Mouse (Mus musculus) hematopoietic stem cell, adult 5-6 weeks (primary cell): ENCODE measurements around the gene Thsd4. TPM values are rescaled to one million over a fixed set of nuclear protein-coding genes. Genes with fewer than 3 reads are reported as not detected.

Source experiments
- ATAC-seq, 2 experiments: fragments of 125-278 bp in 1 of 2; replicated peaks in 1 of 2; 2 replicates each; pipeline ENCODE4 v1.8.0; 2016 to 2017; ENCODE audit warnings: inconsistent platforms in 2 of 2, mild to moderate bottlenecking in 2 of 2, moderate number of reproducible peaks in 2 of 2, low read depth in 1 of 2, moderate TSS enrichment in 1 of 2; ENCODE audit not compliant: low FRiP score in 2 of 2, poor library complexity in 2 of 2, severe bottlenecking in 2 of 2, insufficient read depth in 1 of 2, low TSS enrichment in 1 of 2
- total RNA-seq: library from RNA; stranded (forward); fragments of 172-1452, 232-1000 nt; gene quantifications from 2 replicates; pipeline ENCODE4 v1.2.3, GENCODE M21; 2017

The Thsd4 gene
- total RNA-seq, 1 experiment from 2014 or later = 1.0 TPM

DNA sequence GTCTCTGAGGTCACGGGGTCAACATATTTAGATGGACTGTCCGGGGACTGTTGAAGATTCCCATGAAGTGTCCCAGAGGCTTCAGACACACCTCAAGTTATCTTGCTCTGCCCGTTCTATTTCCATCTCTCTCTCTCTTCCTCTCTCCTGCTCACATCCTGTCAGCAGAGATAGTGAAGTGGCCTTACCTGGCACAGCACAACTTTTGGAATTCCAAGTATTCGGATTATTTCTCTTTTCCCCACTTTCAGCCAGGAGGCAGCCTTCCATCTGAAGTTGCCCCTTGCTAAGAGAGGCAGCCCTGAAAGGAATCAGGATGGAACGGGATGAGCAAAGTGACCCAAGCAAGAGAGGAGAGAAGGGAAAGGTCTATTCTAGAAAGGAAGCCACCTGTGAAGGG, 4.3 kb upstream of the Thsd4 start:
- no peak for ATAC-seq

DNA sequence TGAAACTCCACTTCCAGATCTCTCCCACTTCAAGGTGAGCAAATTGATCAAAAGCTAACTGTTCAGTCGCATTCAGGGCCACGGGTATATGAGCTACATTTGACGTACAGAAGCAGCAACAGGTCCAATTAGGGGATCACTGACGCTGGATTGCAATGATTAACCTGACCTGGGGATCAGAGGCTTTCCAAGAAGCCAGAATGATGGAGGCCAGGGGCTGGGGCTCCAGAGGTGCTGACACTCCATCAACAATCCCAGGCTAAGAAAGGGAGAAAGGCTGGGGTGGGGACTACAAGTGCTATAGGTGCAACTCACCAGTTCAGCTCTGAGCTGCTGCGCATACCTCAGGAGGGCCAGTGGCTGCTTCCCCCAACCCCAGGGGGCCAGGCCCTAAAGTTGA, 703 bp downstream of the Thsd4 start:
- no peak for ATAC-seq

DNA sequence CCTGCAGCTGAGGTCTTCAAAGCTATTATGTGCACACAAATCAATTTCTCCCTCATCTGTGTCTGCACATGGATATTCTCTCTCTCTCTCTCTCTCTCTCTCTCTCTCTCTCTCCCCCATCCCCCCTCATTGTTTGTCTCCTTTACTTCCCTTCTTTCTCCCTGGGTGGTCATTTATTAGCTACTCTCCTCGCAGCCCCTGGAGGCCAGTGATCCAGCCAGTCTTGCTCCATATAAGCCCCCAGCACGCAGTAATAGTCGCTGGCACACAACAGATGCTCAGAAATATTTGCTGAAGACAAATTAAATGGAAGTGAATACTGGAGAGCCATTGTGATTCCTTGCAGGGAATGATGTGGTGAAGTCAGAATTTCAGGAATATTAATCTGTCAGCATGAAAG, 2.2 kb downstream of the Thsd4 start:
- ATAC-seq = no peak

DNA sequence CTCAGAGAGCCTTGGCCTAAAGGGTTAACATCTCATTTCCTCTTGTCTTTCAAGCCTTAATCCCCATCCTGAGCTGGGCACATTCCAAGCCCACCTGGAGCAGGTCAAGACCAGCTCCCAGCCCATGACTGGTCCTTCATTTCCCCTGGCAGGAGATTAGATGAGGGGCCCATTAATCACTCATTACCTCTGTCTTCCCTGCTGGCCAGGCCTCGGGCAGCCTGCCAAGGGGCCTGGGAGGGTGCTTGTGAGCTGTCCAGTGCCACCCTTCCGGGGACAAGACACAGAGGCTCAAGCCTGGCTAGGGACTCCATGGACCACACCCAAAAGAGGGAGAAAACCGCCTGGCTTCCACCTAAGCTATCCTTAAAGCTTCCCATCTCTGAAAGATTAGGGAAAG, 3.6 kb downstream of the Thsd4 start:
- ATAC-seq = no peak

DNA sequence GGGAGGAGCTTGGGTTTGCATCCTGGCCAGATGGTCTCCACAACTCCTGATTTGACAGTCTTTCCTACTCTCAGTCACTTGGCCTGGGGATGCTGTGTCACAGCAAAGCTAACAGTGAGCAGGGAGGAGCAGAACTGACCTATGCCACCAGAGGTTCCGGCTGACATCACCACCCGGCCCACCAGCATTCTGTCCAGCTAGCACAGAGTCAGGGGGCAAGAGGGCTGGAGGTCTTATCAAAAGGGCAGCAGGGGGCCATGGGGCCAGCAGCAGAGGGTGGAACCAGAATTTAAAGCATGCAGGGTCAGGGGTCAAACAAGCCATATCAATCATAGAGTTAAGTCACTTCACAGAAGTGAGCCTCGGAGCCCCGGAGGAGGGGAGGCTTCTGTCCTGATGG, 4.7 kb downstream of the Thsd4 start:
- no peak for ATAC-seq

DNA sequence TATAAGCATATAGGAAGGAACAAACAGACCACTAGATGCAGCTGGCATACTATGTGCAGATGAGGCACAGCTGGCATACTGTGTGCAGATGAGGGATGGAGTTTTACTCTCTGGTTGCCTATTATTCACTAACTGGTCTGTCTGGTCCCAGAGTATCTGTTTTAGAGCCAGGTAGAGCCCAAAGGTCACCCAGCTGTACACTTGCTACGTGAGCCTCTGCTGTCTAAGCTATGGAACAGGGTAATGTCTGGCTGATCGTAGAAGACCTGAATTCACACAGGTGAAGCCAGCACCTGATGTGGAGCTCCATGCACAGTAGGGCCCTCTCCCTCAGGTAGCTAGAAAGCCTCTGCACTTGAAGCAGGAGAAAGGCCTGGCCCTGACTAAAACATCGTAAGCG, 5.5 kb downstream of the Thsd4 start:
- ATAC-seq = no peak

DNA sequence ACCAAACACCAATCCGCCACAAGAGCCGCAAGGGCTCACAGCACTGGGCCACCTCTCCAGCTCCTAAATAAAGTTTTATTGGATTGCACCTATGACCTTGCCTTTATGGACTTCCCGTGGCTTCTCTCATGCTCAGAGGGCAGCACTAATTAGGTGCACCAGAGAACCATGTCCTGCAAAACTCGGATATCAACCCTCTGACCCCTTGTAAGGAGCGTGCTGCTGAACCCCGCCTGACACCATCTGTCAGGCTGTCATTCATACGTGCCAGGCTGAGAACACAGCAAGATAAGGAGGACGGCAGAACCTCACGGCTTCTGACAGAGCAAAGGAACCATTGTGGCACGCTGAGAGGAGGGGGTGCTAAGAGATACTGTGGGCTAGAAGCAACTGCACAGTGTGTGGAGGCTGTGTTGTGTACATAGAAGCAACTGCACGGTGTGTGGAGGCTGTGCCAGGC, 8.5 kb downstream of the Thsd4 start:
- ATAC-seq = no peak

DNA sequence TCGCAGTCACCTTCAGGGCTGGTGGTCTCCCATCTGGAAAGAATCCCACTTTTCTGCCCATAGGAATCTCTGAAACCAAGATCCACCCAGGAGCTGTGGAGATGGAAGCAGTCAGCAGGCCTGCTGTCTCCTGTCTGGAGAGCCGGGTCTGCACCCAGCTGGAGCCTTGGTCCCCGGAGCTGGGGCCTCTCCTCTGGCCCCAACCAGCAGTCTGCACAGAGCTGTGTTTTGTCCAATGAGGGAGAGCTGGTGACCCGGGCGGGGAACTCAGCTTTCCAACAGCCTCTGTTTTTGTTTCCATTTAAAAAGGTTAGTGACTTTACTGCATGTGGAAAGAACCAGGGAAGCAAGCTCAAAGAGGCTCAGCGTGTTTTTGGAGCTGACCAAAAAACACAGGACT, 11.0 kb downstream of the Thsd4 start:
- ATAC-seq = no peak

DNA sequence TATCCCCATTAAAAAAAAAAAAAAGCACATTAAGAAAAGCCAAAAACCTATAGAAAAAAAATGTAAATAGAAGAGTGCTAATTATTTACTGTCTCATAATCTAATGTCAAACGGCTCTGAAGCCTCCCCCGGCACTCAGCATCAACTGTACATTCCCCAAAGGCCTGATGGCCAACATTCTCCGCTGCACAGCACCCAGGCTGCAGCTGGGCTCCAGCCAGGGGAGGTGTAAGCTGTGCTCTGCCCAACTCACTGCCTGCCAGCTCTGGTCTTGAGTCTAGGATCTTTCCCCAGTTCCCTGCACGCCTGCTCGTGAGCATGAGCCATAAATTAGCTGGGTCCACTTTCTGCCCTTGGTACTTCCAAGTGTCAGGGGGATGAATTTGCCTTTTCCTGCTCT, 15.7 kb downstream of the Thsd4 start:
- ATAC-seq = no peak

DNA sequence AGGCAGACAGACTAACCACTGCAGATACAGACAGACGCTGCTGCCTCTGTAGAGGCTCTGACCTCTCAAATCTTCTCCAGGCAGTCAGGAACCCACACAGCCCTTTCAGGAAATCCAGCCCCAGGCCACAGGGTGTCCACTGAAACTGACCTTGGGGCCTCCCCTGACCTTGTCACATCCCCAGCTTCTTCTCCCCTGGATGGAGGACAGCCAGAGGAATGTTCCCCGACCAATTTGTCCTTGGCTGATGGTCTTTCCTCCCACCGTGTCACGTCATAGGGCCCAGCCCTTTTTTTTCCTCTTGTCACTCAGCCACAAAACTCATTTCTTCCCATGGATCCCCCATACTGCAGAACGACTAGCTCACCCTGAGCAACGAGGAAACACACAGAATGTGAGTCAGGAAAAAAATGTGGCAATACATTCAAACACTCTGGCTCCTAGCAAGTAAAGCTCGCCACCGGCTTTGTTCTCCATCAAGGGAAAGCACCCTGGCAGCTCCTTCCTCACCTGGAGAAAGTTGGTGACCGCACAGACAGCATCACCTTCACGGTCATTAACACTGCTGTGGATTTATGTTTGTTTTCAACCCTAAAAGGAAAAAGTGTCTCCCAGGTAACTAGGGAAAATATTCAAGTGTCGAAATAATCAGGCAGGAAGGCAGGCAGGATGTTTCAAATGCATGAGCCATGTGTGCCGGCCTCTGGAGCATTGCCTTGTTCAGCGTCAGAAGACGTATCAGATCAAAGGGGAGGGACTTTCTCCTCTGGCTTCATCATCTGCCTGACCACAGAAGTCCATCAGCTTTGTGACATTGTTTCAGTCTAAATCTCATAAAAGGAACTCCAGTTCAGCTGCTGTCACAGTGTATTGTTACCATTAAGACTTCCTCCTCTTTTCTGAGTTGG, 17.2 kb downstream of the Thsd4 start:
- ATAC-seq = no peak; a peak in 1 of 4 replicates

DNA sequence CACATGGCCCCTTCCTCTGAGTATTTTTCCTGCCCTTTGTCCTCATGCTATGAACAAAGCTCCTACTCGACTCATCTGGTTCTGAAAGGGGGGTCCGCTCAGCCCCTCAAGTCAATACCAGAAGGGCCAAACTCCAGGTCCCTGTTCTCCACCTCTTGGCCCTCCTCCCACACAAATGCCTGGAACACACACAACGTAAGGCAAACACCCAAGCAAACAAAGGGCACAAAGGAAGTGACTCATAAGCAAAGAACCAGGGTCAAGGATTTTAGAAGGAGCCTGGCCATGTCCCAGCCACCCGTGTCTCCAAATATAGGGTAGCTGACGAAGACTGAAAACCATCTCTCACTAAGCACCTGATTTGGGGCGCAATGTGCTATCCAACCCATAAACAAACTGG, 19.6 kb downstream of the Thsd4 start:
- no peak for ATAC-seq

DNA sequence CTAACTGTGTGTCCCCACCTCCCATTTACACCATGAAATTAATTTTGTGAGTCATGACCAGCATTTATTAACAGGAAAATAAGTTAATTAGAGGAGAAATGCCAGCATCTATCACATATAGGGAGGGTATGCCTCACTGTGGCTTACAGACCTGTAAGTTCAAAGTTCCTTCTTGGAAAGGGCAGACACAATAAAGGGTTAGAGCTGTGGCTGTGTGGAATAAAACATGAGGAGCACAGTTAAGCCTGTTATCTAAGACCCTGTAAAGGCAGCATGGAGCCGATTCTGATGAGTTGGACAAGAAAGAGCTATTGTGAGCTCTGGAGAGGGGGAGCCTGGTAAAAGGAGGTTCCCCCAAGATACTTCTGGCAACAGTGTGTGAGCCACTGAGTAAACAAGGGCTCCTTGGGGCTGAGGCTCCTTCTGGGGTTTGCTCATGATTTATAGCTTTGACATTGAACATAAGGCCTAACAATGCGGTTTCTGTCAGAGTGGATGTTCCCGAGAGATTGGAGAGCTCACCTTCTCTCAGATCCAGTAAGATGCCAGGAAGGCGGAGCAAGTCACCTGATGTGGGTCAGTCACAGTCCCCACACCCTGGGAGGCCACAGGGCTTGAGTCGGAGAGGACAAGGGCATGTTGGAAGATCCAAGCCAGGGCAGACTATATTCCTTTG, 20.2 kb downstream of the Thsd4 start:
- no peak for ATAC-seq

DNA sequence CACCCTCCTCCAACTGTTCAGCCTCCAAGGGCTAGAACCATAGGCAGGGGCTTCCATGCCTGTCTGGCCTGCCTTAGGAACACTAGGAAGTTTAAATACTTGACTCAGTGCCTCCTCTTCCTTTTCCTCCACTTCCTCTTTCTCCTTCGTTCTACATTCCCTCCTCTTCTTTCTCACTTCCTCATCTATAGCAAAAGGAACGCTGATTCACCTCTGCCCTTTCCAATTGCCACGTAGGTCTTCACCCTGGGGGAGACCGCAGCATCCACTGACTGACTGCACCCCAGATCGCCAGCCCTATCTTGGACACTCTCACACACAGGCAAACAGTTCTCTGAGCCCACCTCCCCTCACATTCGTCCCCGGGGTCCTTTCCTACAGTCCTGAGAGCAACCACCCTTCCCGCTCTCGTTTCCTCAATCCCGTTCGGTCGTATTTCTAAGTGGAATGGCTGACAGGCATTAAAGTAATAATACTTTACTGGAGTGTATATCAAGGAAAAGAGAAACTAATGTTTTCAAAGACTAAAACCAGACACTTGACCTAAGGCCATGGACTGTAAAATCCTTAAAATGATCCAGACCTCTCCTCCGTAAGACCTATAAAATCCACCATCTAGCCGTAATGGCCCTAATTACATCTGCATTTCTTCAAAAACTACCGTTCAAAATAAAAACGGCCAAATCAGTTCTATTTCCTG, 29.4 kb downstream of the Thsd4 start:
- peak in 1 of 2 experiments; percentile 56; a peak in 2 of 4 replicates for ATAC-seq

DNA sequence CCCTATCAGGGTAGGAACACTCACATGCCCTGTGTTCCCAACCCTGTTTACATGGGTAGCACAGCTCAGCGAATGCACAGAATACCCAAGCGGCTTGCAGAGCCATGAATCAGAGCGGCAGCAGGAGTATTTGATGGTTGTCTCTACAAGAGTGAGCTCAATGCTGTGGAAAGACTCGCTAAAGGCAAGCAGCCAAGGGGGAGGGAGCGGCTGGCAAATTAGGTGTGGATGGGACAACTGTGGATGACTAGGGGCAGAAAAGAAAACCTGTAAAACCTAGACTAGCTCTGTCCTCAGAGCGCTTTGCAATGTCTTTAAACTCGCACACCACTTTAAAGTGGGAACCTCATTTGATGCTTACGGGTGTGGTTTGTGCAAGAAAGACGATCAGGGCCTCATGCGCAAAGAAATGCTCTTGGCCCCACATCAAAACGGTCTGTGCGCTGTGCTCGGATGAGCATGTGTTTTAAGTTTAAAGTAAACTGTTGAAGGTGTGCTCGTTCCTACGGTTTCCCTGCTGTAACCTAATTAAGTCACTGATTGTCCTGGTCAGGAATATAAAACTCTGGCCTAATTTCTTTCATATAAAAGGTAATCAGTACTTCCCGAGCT, 30.3 kb downstream of the Thsd4 start:
- ATAC-seq = no peak

DNA sequence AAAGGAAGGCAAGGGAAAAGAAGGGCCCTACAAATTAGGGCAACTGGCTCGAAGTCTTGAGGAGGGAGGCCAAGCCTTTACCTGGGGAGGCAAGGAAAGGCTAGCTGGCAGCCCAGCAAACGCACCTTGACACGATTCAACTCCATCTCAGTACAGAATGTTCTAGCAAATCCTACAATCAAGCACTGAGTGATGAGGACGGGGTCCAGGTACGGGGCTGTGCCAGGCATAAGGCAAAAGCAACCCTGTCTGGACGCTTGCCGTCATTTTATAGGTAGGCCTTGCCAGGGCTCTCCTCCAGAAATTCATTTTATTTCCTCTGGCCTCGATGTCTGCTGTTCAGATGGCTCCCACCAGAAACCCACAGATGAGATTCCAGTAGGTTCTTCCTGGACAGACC, 30.8 kb downstream of the Thsd4 start:
- ATAC-seq = no peak

DNA sequence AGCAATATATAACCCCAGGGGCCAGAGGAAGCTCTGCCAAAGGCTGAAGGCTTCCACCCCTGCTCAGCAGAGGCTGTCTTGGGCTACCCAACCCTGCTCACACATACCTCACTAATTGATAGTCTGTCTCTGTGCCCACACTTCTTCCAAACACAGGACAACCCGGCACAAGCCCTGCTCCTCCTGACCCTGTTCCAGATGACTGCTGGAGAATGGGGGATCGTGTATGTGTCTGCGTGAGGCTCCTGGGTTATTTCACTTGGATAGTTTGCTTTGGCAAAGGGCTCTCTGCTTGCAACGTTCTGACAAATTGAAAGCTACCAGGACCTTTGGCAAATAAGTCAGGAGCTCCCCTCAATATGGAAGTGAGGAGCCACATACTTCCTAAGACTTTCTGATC, 33.0 kb downstream of the Thsd4 start:
- no peak for ATAC-seq

DNA sequence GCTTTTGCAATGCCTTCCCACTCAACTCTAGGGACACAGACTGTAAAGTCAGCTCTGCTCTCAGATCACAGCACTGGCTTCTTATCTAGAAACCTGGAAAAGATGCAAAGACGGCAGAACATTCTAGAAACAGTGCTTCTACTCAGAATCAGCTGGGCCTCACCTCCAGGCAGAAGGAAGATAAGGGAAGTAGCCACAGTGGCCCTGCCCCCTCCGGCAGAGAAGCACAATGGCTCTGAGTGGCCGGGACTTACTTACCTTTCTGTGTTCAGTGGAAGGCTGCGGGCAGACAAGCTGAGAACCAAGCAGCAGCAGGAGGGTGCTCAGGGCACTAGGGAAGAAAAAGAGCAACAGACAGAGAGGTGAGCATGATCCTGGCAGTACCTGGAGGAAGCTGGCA, 39.7 kb downstream of the Thsd4 start:
- peak in 1 of 2 experiments; percentile 32; a peak in 2 of 4 replicates for ATAC-seq

DNA sequence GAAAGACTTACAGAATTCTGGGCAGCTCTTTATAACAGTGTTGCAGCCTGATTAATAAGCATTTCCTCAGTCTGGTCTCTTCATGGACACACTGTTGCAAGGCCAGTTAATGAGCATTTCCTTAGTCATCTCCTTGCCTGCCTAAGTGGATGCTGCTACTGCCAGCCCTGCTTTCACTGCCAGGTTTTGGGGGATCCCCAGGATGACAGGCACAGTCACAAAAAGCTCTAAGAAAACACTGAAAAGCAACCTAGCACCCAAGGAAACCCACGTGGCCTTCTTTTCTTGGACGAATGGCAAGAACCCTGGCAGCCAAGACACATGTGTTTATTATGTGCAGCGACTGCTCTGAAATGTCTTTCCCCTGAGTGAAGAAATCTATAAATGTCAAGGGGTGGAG, 41.8 kb downstream of the Thsd4 start:
- no peak for ATAC-seq
